Mouse (Mus musculus) gastrocnemius, adult 2 months (tissue): ENCODE measurements around the gene Gstt3. TPM values are rescaled to one million over a fixed set of nuclear protein-coding genes. Genes with fewer than 3 reads are reported as not detected.

ENCODE experiments used
- DNase-seq: peaks from one replicate; pipeline ENCODE4 v3.0.0; 2022
- H3K27ac ChIP-seq: fragments of 200-600 bp; 2 replicates; pipeline ENCODE4 v1.8.1; 2022; ENCODE audit warnings: mild to moderate bottlenecking
- H3K4me3 ChIP-seq: fragments of 200-600 bp; 2 replicates; pipeline ENCODE4 v1.8.1; 2022; ENCODE audit warnings: mild to moderate bottlenecking, moderate library complexity
- CTCF ChIP-seq: fragments of 200-600 bp; IDR thresholded peaks from 2 replicates; pipeline ENCODE4 v1.8.1; 2022; ENCODE audit warnings: antibody characterized with exemption, mild to moderate bottlenecking, moderate library complexity
- intact Hi-C: fragments of 180-260 bp; cut with DNase I; formaldehyde crosslinking; loops from one replicate; pipeline ENCODE4 v1.15.1; 2025
- long read RNA-seq, 2 experiments: library from polyadenylated mRNA; stranded (forward); transcript quantifications; one replicate each; pipeline ENCODE4 v2.0.0; 2021
- total RNA-seq, 2 experiments: library from RNA; stranded (reverse); gene quantifications; 2 replicates each; pipeline ENCODE4 v1.2.3; 2021

The Gstt3 gene
- 1 to 10 TPM; 2.6 to 3.2 TPM for total RNA-seq
- long read RNA-seq, experiment 1, transcript Gstt3-201 (5 exons, 1,880 nt): major isoform, 7 of 8 reads
- long read RNA-seq, experiment 1, partial matches to known transcripts: 0 of 8 reads
- long read RNA-seq, experiment 1, other reads (novel, unspliced or antisense): 1 of 8 reads
- long read RNA-seq, experiment 2, partial matches to known transcripts: 0 of 2 reads
- long read RNA-seq, experiment 2, other reads (novel, unspliced or antisense): 1 of 2 reads

- DNase-seq: peak; percentile 83
- no peak for TF ChIP-seq CTCF
- Histone ChIP-seq H3K27ac (peak within 1 kb of the TSS; percentile 79), H3K4me3 (peak within 1 kb of the TSS; percentile 81)
- intact Hi-C loops: no loop called here
Measured at GRCm38 (mm10) chr10:75780769-75781578, at the start of gene Gstt3, which contains the start of gene Gm20441. Gene Gstt3, minus strand, starts transcription at chr10:75781414. Gene Gm20441, minus strand, starts transcription at chr10:75780954.

- no peak for TF ChIP-seq CTCF
- no peak for DNase-seq
- Histone ChIP-seq H3K4me3 (no peak overlapping the region), H3K27ac (peak overlapping the region; percentile 28; the same call in 1 of the 2 replicates)
- intact Hi-C loops: no loop called here
Measured at GRCm38 (mm10) chr10:75830275-75830670, 49.1 kb upstream of the Gstt3 start.

- Histone ChIP-seq H3K4me3 (no peak overlapping the region), H3K27ac (peak overlapping the region; percentile 28; the same call in 1 of the 2 replicates)
- intact Hi-C loops: no loop called here
- DNase-seq: no peak
- no peak for TF ChIP-seq CTCF
Measured at GRCm38 (mm10) chr10:75829529-75830274, 48.5 kb upstream of the Gstt3 start.

- no peak overlapping the region for H3K4me3 ChIP-seq
Measured at GRCm38 (mm10) chr10:75828500-75828931, 47.3 kb upstream of the Gstt3 start.

GRCm38 (mm10) chr10:75827668-75828360 is 46.6 kb upstream of the Gstt3 start:
- no peak for TF ChIP-seq CTCF
- Histone ChIP-seq H3K4me3 (no peak overlapping the region), H3K27ac (peak overlapping the region; percentile 91)
- intact Hi-C loops: no loop called here
- peak; percentile 85 for DNase-seq

More at GRCm38 (mm10) chr10:75828500-75828931, 47.3 kb upstream of the Gstt3 start:
- intact Hi-C loops: no loop called here
- TF ChIP-seq CTCF: no peak
- peak; percentile 93 for DNase-seq
- peak overlapping the region; percentile 91 for H3K27ac ChIP-seq

GRCm38 (mm10) chr10:75824530-75824929 is 43.3 kb upstream of the Gstt3 start:
- TF ChIP-seq CTCF: no peak
- Histone ChIP-seq H3K27ac (no peak overlapping the region), H3K4me3 (no peak overlapping the region)
- intact Hi-C loops: no loop called here
- DNase-seq: no peak

- DNase-seq: no peak
- H3K27ac ChIP-seq: no peak overlapping the region
- no peak for TF ChIP-seq CTCF
- H3K4me3 ChIP-seq: no peak overlapping the region
- intact Hi-C loops: no loop called here
Measured at GRCm38 (mm10) chr10:75823782-75824181, 42.6 kb upstream of the Gstt3 start.

GRCm38 (mm10) chr10:75822443-75822842 is 41.2 kb upstream of the Gstt3 start, which contains the start of gene Gstt4:
Gene Gstt4, minus strand, starts transcription at chr10:75822543.
- no peak within 1 kb of the TSS for H3K4me3 ChIP-seq

GRCm38 (mm10) chr10:75819882-75820281 is 38.7 kb upstream of the Gstt3 start:
- intact Hi-C loops: no loop called here
- no peak for TF ChIP-seq CTCF
- DNase-seq: no peak
- H3K27ac ChIP-seq: no peak overlapping the region
- no peak overlapping the region for H3K4me3 ChIP-seq

More at GRCm38 (mm10) chr10:75822443-75822842, 41.2 kb upstream of the Gstt3 start, which contains the start of gene Gstt4:
- no peak for DNase-seq
- TF ChIP-seq CTCF: no peak
- no peak within 1 kb of the TSS for H3K27ac ChIP-seq
- intact Hi-C loops: no loop called here

GRCm38 (mm10) chr10:75818641-75819040 is 37.4 kb upstream of the Gstt3 start:
- intact Hi-C loops: no loop called here
- no peak overlapping the region for H3K27ac ChIP-seq
- no peak for DNase-seq
- no peak overlapping the region for H3K4me3 ChIP-seq
- no peak; the same call in 1 of the 2 replicates for TF ChIP-seq CTCF

- intact Hi-C loops: no loop called here
- TF ChIP-seq CTCF: no peak
- no peak for DNase-seq
- no peak overlapping the region for H3K4me3 ChIP-seq
- no peak overlapping the region for H3K27ac ChIP-seq
Measured at GRCm38 (mm10) chr10:75804217-75804616, 23.0 kb upstream of the Gstt3 start.

GRCm38 (mm10) chr10:75798176-75798696 is 17.0 kb upstream of the Gstt3 start, which contains the start of gene Gstt1:
Gene Gstt1, minus strand, starts transcription at chr10:75798584.
- peak within 1 kb of the TSS; percentile 79 for H3K27ac ChIP-seq
- DNase-seq: peak; percentile 82
- intact Hi-C loops: no loop called here
- no peak for TF ChIP-seq CTCF
- H3K4me3 ChIP-seq: peak within 1 kb of the TSS; percentile 75
